Mouse (Mus musculus): Measurements from ENCODE around the gene Wnt9b.
A peak's percentile ranks its signal among the peaks of the same experiment; 100 is the strongest.

Wnt9b gene

GRCm38 (mm10) chr11:103749306-103750089 is at the start of gene Wnt9b:
Wnt9b (minus strand) TSS chr11:103749821.
- peak; percentile 53 for DNase-seq (ENCODE audit: low read depth, low spot score)

- no peak for DNase-seq (ENCODE audit: low read depth, low spot score)
Measured at GRCm38 (mm10) chr11:103789951-103790350, 40.3 kb upstream of the Wnt9b start.

GRCm38 (mm10) chr11:103780152-103780551 is 30.5 kb upstream of the Wnt9b start:
- DNase-seq (ENCODE audit: low read depth, low spot score) = no peak

GRCm38 (mm10) chr11:103774228-103774530 is 24.6 kb upstream of the Wnt9b start:
- DNase-seq (ENCODE audit: low read depth, low spot score) = no peak

- DNase-seq (ENCODE audit: low read depth, low spot score) = peak; percentile 68
Measured at GRCm38 (mm10) chr11:103773387-103774227, 24.0 kb upstream of the Wnt9b start, which contains the start of gene Wnt3. Wnt3 (plus strand) TSS chr11:103774150.

GRCm38 (mm10) chr11:103772505-103773386 is 23.1 kb upstream of the Wnt9b start:
- peak; percentile 16 for DNase-seq (ENCODE audit: low read depth, low spot score)

- no peak for DNase-seq (ENCODE audit: low read depth, low spot score)
Measured at GRCm38 (mm10) chr11:103771160-103771817, 21.7 kb upstream of the Wnt9b start.

GRCm38 (mm10) chr11:103765556-103766011 is 16.0 kb upstream of the Wnt9b start:
- DNase-seq (ENCODE audit: low read depth, low spot score) = no peak

GRCm38 (mm10) chr11:103764601-103765000 is 15.0 kb upstream of the Wnt9b start:
- no peak for DNase-seq (ENCODE audit: low read depth, low spot score)

- peak; percentile 78 for DNase-seq (ENCODE audit: low read depth, low spot score)
Measured at GRCm38 (mm10) chr11:103763410-103764163, 14.0 kb upstream of the Wnt9b start.

- DNase-seq (ENCODE audit: low read depth, low spot score) = peak; percentile 43
Measured at GRCm38 (mm10) chr11:103760891-103761290, 11.3 kb upstream of the Wnt9b start.

- no peak for DNase-seq (ENCODE audit: low read depth, low spot score)
Measured at GRCm38 (mm10) chr11:103760101-103760500, 10.5 kb upstream of the Wnt9b start.

- peak; percentile 85 for DNase-seq (ENCODE audit: low read depth, low spot score)
Measured at GRCm38 (mm10) chr11:103758706-103759105, 9.1 kb upstream of the Wnt9b start.

GRCm38 (mm10) chr11:103758054-103758453 is 8.4 kb upstream of the Wnt9b start:
- DNase-seq (ENCODE audit: low read depth, low spot score) = peak; percentile 77

- no peak for DNase-seq (ENCODE audit: low read depth, low spot score)
Measured at GRCm38 (mm10) chr11:103750612-103751011, 991 bp upstream of the Wnt9b start.

GRCm38 (mm10) chr11:103735046-103735781 is 14.4 kb downstream of the Wnt9b start:
- no peak for DNase-seq (ENCODE audit: low read depth, low spot score)

- no peak for DNase-seq (ENCODE audit: low read depth, low spot score)
Measured at GRCm38 (mm10) chr11:103734411-103735045, 15.1 kb downstream of the Wnt9b start.

- no peak for DNase-seq (ENCODE audit: low read depth, low spot score)
Measured at GRCm38 (mm10) chr11:103733961-103734360, 15.7 kb downstream of the Wnt9b start.

- no peak for DNase-seq (ENCODE audit: low read depth, low spot score)
Measured at GRCm38 (mm10) chr11:103733069-103733468, 16.6 kb downstream of the Wnt9b start.

Data from ES-CJ7 (cell line).